Mouse (Mus musculus) testis, adult 10 weeks (tissue): ENCODE measurements around the gene Gm8879. TPM values are rescaled to one million over a fixed set of nuclear protein-coding genes. Genes with fewer than 3 reads are reported as not detected.

Experiments
- polyA plus RNA-seq: library from polyadenylated mRNA; stranded (reverse); fragments of 350-450 nt; fragmentation: Illumina TruSeq; extraction: RNeasy Lipid Tissue Mini Kit (QIAGEN cat#74804); gene quantifications from one replicate; pipeline ENCODE4 v1.2.3, GENCODE M21; 2014; ENCODE audit warnings: low read depth, low replicate concordance

Gm8879 gene
- polyA plus RNA-seq, result 32.1 TPM

GRCm38 (mm10) chr5:11127334-11127733, at the start of gene Gm8879:
Gene Gm8879 (plus strand): TSS chr5:11127634.

Other genes with a start within 250 kb of the Gm8879 start
- gene Gm8871, start 179.8 kb upstream of the Gm8879 start, polyA plus RNA-seq, result 14.5 TPM
- gene Gm8857, start 179.8 kb upstream of the Gm8879 start, polyA plus RNA-seq, result 22.7 TPM
- 17.2 TPM for gene Gm5861, start 55.4 kb downstream of the Gm8879 start, polyA plus RNA-seq
- 57.4 TPM for gene Gm8890, start 128.4 kb downstream of the Gm8879 start, polyA plus RNA-seq
- 80.5 TPM for gene Speer1, start 213.9 kb downstream of the Gm8879 start, polyA plus RNA-seq